Mouse (Mus musculus) embryonic facial prominence, embryonic 12.5 days (tissue): ENCODE measurements at regions not wholly inside any gene's neighbourhood (a gene's known extent, or its start where the extent isn't known, plus 50 kb on each side); places are given as distances from the start of the nearest gene placed in this dataset.

ENCODE experiments used
- ATAC-seq: fragments of 200-750 bp; cut with Nextera tagmentation; 2 replicates; pipeline ENCODE4 v1.8.0; 2017; ENCODE audit not compliant: insufficient number of reproducible peaks, insufficient read depth, low FRiP score, low TSS enrichment
- H3K27ac ChIP-seq: fragments of 300-500 bp; sonication (generic); 2 replicates; pipeline ENCODE4 v1.5.1; 2016; ENCODE audit warnings: mild to moderate bottlenecking
- H3K27me3 ChIP-seq: fragments of 300-500 bp; sonication (generic); 2 replicates; pipeline ENCODE4 v1.6.1; 2016; ENCODE audit warnings: mild to moderate bottlenecking, moderate library complexity
- H3K36me3 ChIP-seq: fragments of 300-500 bp; sonication (generic); 2 replicates; pipeline ENCODE4 v1.6.1; 2016; ENCODE audit warnings: mild to moderate bottlenecking
- H3K4me1 ChIP-seq: fragments of 300-500 bp; sonication (generic); 2 replicates; pipeline ENCODE4 v1.6.1; 2016
- H3K4me2 ChIP-seq: fragments of 300-500 bp; sonication (generic); replicated peaks from 2 replicates; pipeline ENCODE4 v1.6.1; 2016; ENCODE audit warnings: mild to moderate bottlenecking, moderate library complexity
- H3K4me3 ChIP-seq: fragments of 300-500 bp; sonication (generic); 2 replicates; pipeline ENCODE4 v1.5.1; 2016; ENCODE audit warnings: mild to moderate bottlenecking
- H3K9ac ChIP-seq: fragments of 300-500 bp; sonication (generic); 2 replicates; pipeline ENCODE4 v1.6.1; 2016; ENCODE audit warnings: mild to moderate bottlenecking, moderate library complexity
- H3K9me3 ChIP-seq: fragments of 300-500 bp; sonication (generic); 2 replicates; pipeline ENCODE4 v1.6.1; 2016; ENCODE audit warnings: mild to moderate bottlenecking, moderate library complexity
- WGBS: fragments of 180-500 bp; shearing (Covaris S2); methylation state at CpG from one replicate; pipeline ENCODE4 v1.1.7; 2016; 5-methylcytosine and 5-hydroxymethylcytosine counted together

- Histone ChIP-seq H3K27ac (no peak overlapping the region), H3K9me3 (no peaks in the 10 kb centered on the region), H3K9ac (no peak overlapping the region), H3K36me3 (no peaks in the 10 kb centered on the region), H3K4me2 (no peak overlapping the region), H3K27me3 (no peaks in the 10 kb centered on the region), H3K4me3 (no peak overlapping the region), H3K4me1 (peaks cover 14% of the 10 kb centered on the region; the same call in 1 of the 2 replicates)
- WGBS, result 83% methylated on average over 15 of the region's 15 CpGs
- ATAC-seq, result no peak
Observed at GRCm38 (mm10) chr13:52190848-52191590, 340.1 kb downstream of the Diras2 start.

- Histone ChIP-seq H3K27ac (no peak overlapping the region), H3K36me3 (no peaks in the 10 kb centered on the region), H3K4me1 (peaks cover 14% of the 10 kb centered on the region; the same call in 1 of the 2 replicates), H3K4me3 (no peak overlapping the region), H3K27me3 (no peaks in the 10 kb centered on the region), H3K9me3 (no peaks in the 10 kb centered on the region), H3K4me2 (no peak overlapping the region), H3K9ac (no peak overlapping the region)
- 75% methylated on average over 5 of the region's 5 CpGs for WGBS
- ATAC-seq, result no peak
Observed at GRCm38 (mm10) chr13:52196917-52197316, 334.2 kb downstream of the Diras2 start.

- Histone ChIP-seq H3K4me1 (peaks cover 7% of the 10 kb centered on the region; the same call in 1 of the 2 replicates), H3K9ac (no peak overlapping the region), H3K27me3 (no peaks in the 10 kb centered on the region), H3K36me3 (no peaks in the 10 kb centered on the region), H3K9me3 (no peaks in the 10 kb centered on the region), H3K4me2 (no peak overlapping the region), H3K27ac (no peak overlapping the region), H3K4me3 (no peak overlapping the region)
- WGBS, result 82% methylated on average over 7 of the region's 7 CpGs
- no peak for ATAC-seq
Observed at GRCm38 (mm10) chr13:52198649-52199348, 332.3 kb downstream of the Diras2 start.

GRCm38 (mm10) chr13:52202372-52202771 lies 328.7 kb downstream of the Diras2 start:
- 77% methylated on average over 1 of the region's 1 CpGs for WGBS
- no peak for ATAC-seq
- Histone ChIP-seq H3K9me3 (no peaks in the 10 kb centered on the region), H3K27ac (no peak overlapping the region), H3K27me3 (no peaks in the 10 kb centered on the region), H3K4me1 (no peaks in the 10 kb centered on the region), H3K4me3 (no peak overlapping the region), H3K9ac (no peak overlapping the region), H3K36me3 (no peaks in the 10 kb centered on the region), H3K4me2 (no peak overlapping the region)

- Histone ChIP-seq H3K4me2 (no peak overlapping the region), H3K9ac (no peak overlapping the region), H3K4me3 (no peak overlapping the region), H3K27me3 (no peaks in the 10 kb centered on the region), H3K9me3 (no peaks in the 10 kb centered on the region), H3K4me1 (no peaks in the 10 kb centered on the region), H3K36me3 (no peaks in the 10 kb centered on the region), H3K27ac (no peak overlapping the region)
- ATAC-seq, result no peak
- WGBS, result 76% methylated on average over 4 of the region's 4 CpGs
Observed at GRCm38 (mm10) chr13:52205951-52206350, 325.1 kb downstream of the Diras2 start.

- Histone ChIP-seq H3K27me3 (no peaks in the 10 kb centered on the region), H3K4me3 (no peak overlapping the region), H3K4me1 (no peaks in the 10 kb centered on the region), H3K9me3 (no peaks in the 10 kb centered on the region), H3K9ac (no peak overlapping the region), H3K4me2 (no peak overlapping the region), H3K27ac (no peak overlapping the region), H3K36me3 (no peaks in the 10 kb centered on the region)
- WGBS, result 86% methylated on average over 5 of the region's 5 CpGs
- ATAC-seq, result no peak
Observed at GRCm38 (mm10) chr13:52216343-52216742, 314.7 kb downstream of the Diras2 start.

GRCm38 (mm10) chr13:52217066-52217465 lies 314.0 kb downstream of the Diras2 start:
- no peak overlapping the region for H3K4me2 ChIP-seq
- peaks cover under 1% of the 10 kb centered on the region for H3K4me1 ChIP-seq
- H3K9me3 ChIP-seq, result no peaks in the 10 kb centered on the region
- no peak overlapping the region for H3K27ac ChIP-seq
- no peak overlapping the region for H3K9ac ChIP-seq
- WGBS, result 74% methylated on average over 5 of the region's 5 CpGs
- no peak for ATAC-seq
- H3K36me3 ChIP-seq, result no peaks in the 10 kb centered on the region
- H3K27me3 ChIP-seq, result no peaks in the 10 kb centered on the region
- no peak overlapping the region for H3K4me3 ChIP-seq

GRCm38 (mm10) chr13:52217741-52218140 lies 313.3 kb downstream of the Diras2 start:
- Histone ChIP-seq H3K4me2 (no peak overlapping the region), H3K36me3 (no peaks in the 10 kb centered on the region), H3K27me3 (no peaks in the 10 kb centered on the region), H3K9me3 (no peaks in the 10 kb centered on the region), H3K4me3 (no peak overlapping the region), H3K9ac (no peak overlapping the region), H3K4me1 (peaks cover 8% of the 10 kb centered on the region), H3K27ac (no peak overlapping the region)
- 64% methylated on average over 7 of the region's 7 CpGs for WGBS
- no peak for ATAC-seq

GRCm38 (mm10) chr13:52222315-52223097 lies 308.6 kb downstream of the Diras2 start:
- Histone ChIP-seq H3K36me3 (no peaks in the 10 kb centered on the region), H3K9me3 (no peaks in the 10 kb centered on the region), H3K4me1 (peaks cover 16% of the 10 kb centered on the region), H3K4me3 (no peak overlapping the region), H3K9ac (no peak overlapping the region), H3K4me2 (no peak overlapping the region), H3K27ac (no peak overlapping the region), H3K27me3 (no peaks in the 10 kb centered on the region)
- WGBS, result 31% methylated on average over 11 of the region's 11 CpGs
- ATAC-seq, result no peak

GRCm38 (mm10) chr13:52223098-52223962 lies 307.7 kb downstream of the Diras2 start:
- 47% methylated on average over 6 of the region's 6 CpGs for WGBS

GRCm38 (mm10) chr13:52233971-52234370 lies 297.1 kb downstream of the Diras2 start:
- Histone ChIP-seq H3K4me2 (no peak overlapping the region), H3K9ac (no peak overlapping the region), H3K4me3 (no peak overlapping the region), H3K36me3 (no peaks in the 10 kb centered on the region), H3K27ac (no peak overlapping the region), H3K9me3 (no peaks in the 10 kb centered on the region), H3K4me1 (no peaks in the 10 kb centered on the region), H3K27me3 (no peaks in the 10 kb centered on the region)
- 81% methylated on average over 5 of the region's 5 CpGs for WGBS
- no peak for ATAC-seq

More at GRCm38 (mm10) chr13:52223098-52223962, 307.7 kb downstream of the Diras2 start:
- peaks cover 16% of the 10 kb centered on the region for H3K4me1 ChIP-seq
- ATAC-seq, result no peak
- H3K27ac ChIP-seq, result no peak overlapping the region
- H3K4me2 ChIP-seq, result no peak overlapping the region
- no peaks in the 10 kb centered on the region for H3K9me3 ChIP-seq
- no peaks in the 10 kb centered on the region for H3K27me3 ChIP-seq
- no peak overlapping the region for H3K4me3 ChIP-seq
- H3K9ac ChIP-seq, result no peak overlapping the region
- H3K36me3 ChIP-seq, result no peaks in the 10 kb centered on the region
